Mouse (Mus musculus): ENCODE data around the gene Zmym3.
"Not testable (repeated sequence)": the region's sequence is repeated elsewhere in the genome, so short reads cannot be mapped to it uniquely, and the experiment has no call there.

The Zmym3 gene

DNA sequence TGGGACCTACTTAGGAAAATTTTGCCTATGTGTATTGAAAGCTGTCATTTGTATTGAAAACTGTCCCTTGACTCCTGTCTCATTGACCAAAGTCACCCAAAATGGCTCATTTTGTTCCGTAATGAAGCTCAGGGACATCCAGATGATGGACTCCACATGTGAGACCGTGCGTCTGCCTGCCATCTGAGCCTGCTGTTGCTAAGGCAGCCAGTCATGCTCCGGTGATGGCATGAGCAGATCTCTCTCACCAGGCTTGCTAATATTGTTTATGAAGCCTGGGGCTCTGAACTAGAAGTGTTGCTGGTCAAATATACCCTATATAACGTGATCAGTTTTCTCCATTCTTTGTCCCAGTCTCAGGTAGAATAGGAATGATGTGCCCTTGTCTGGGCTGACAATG, 47.7 kb downstream of the Zmym3 start:
- no peak for DNase-seq (ENCODE audit: low spot score)

DNA sequence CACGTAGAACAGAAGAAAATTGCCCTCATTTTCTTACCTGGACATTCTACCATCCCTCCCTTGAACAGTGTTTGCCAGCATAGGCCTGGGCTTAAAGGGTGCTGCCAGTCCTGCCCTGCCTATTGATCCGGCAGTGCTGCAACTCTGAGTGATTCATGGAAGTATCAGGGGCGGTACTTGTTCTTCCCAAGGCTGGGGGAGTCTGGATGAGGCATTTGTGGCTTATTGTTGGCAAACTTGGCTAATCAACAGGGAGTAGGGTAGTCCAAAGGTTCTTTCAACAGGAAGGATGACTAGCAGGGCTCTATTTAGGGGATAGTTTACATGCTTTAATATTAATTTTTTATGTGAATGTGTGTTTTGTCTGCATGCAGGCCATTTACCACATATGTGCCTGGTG, 50.1 kb downstream of the Zmym3 start:
- DNase-seq (ENCODE audit: low spot score), result no peak

DNA sequence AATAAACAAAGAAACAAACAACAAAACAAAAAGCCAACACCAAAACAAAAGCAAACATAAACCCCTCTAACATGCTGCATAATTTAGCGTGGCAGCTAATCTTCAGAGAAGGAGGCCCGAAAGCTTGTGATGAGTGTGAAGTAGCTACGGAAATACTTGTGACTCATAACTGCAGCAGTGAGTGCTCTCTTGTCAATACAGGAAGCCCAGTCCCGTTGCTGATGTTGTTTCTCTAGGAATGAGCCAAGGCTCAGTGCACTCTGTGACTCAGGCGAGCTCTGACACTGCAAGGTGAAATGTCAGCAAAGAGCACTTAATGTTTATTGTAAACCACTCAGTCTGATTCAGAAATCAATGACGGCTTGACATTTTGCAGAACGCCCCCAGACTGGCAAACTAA, 51.6 kb downstream of the Zmym3 start:
- DNase-seq (ENCODE audit: low spot score), result no peak

DNA sequence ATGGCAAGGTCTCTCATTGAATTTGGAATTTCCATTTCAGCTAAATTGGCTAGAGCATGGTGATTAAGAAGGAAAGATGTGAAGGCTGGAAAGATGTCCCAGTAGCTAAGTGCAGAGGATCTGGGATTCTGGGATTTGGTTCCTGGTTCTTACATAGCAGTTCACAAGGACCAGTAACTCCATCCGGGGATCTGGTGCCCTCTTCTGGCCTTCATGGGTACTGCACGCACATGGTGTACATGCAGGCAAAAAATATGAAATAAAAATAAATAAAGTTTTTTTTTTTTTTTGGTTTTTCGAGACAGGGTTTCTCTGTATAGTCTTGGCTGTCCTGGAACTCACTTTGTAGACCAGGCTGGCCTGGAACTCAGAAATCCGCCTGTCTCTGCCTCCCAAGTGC, 61.7 kb downstream of the Zmym3 start:
- not testable (repeated sequence) for DNase-seq (ENCODE audit: low spot score)

All from c-Kit-positive CD71-positive TER-119-positive erythroid progenitor cells, embryonic 14.5 days (primary cell).